Mouse (Mus musculus): ENCODE measurements around the gene Csmd2.

Gene Csmd2

GRCm38 (mm10) chr4:128365851-128366250, 378.2 kb downstream of the Csmd2 start:
- DNase-seq = no peak

GRCm38 (mm10) chr4:128368088-128368487, 380.4 kb downstream of the Csmd2 start:
- DNase-seq = no peak

GRCm38 (mm10) chr4:128371766-128372165, 384.1 kb downstream of the Csmd2 start:
- no peak for DNase-seq

GRCm38 (mm10) chr4:128373196-128373595, 385.5 kb downstream of the Csmd2 start:
- no peak for DNase-seq

GRCm38 (mm10) chr4:128374051-128374450, 386.4 kb downstream of the Csmd2 start:
- no peak for DNase-seq

GRCm38 (mm10) chr4:128378946-128379345, 391.3 kb downstream of the Csmd2 start:
- no peak for DNase-seq

GRCm38 (mm10) chr4:128381331-128381730, 393.7 kb downstream of the Csmd2 start:
- DNase-seq = no peak

- DNase-seq = no peak
Measured at GRCm38 (mm10) chr4:128383800-128384199, 396.1 kb downstream of the Csmd2 start.

GRCm38 (mm10) chr4:128391484-128391883, 403.8 kb downstream of the Csmd2 start:
- no peak for DNase-seq

GRCm38 (mm10) chr4:128392279-128392678, 404.6 kb downstream of the Csmd2 start:
- DNase-seq = no peak

GRCm38 (mm10) chr4:128393864-128394263, 406.2 kb downstream of the Csmd2 start:
- no peak for DNase-seq

- DNase-seq = no peak
Measured at GRCm38 (mm10) chr4:128396616-128397015, 409.0 kb downstream of the Csmd2 start.

GRCm38 (mm10) chr4:128397804-128398203, 410.1 kb downstream of the Csmd2 start:
- no peak for DNase-seq

- DNase-seq = peak; percentile 46
Measured at GRCm38 (mm10) chr4:128398948-128399347, 411.3 kb downstream of the Csmd2 start.

GRCm38 (mm10) chr4:128400016-128400415, 412.4 kb downstream of the Csmd2 start:
- DNase-seq = no peak

- no peak for DNase-seq
Measured at GRCm38 (mm10) chr4:128401591-128401990, 413.9 kb downstream of the Csmd2 start.

GRCm38 (mm10) chr4:128402706-128403105, 415.0 kb downstream of the Csmd2 start:
- DNase-seq = no peak

- DNase-seq = no peak
Measured at GRCm38 (mm10) chr4:128405576-128405975, 417.9 kb downstream of the Csmd2 start.

- DNase-seq = no peak
Measured at GRCm38 (mm10) chr4:128407084-128407845, 419.6 kb downstream of the Csmd2 start.

GRCm38 (mm10) chr4:128411941-128412630, 424.4 kb downstream of the Csmd2 start:
- no peak for DNase-seq

GRCm38 (mm10) chr4:128414741-128415140, 427.1 kb downstream of the Csmd2 start:
- DNase-seq = no peak

- no peak for DNase-seq
Measured at GRCm38 (mm10) chr4:128419988-128420617, 432.4 kb downstream of the Csmd2 start.

GRCm38 (mm10) chr4:128422486-128422885, 434.8 kb downstream of the Csmd2 start:
- DNase-seq = no peak

GRCm38 (mm10) chr4:128425339-128425738, 437.7 kb downstream of the Csmd2 start:
- DNase-seq = no peak

Data from right cerebral cortex, postnatal 25 days (tissue).